Mouse (Mus musculus) heart, postnatal 0 days (tissue): Measurements from ENCODE around the gene Syt1.

Experiments
- CTCF ChIP-seq: IDR thresholded peaks from 2 replicates; pipeline ENCODE4 v1.5.1; 2016; ENCODE audit warnings: antibody characterized with exemption, control low read depth, low read depth
- EP300 ChIP-seq: IDR thresholded peaks from 2 replicates; pipeline ENCODE4 v1.6.1; 2016; ENCODE audit warnings: antibody characterized with exemption, low read depth

DNA sequence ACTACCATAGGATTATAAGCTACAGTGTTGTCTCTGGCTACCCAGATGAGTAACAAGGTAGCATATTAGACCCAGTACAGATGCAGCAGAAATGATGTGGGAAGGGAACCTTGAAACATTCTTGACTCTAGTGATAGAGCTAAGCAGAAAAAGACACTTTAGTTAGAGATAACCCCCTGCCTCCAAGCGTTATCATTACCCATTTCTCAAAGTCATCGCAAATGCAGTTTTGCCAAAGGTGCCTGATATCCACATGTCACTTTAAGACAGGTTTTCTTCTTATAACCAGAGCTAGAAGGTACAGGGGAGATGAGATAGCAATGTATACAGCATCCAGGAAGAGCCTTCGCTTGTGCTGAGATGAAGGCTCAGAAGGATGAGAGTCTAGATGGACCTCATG is 421.4 kb downstream of the Syt1 start:
- TF ChIP-seq CTCF (no peak), EP300 (no peak)
